Mouse (Mus musculus) neural tube, embryonic 11.5 days (tissue): ENCODE data around the gene Hbb-bt. TPM values are rescaled to one million over a fixed set of nuclear protein-coding genes. Genes with fewer than 3 reads are reported as not detected.
"Not testable (repeated sequence)": the region's sequence is repeated elsewhere in the genome, so short reads cannot be mapped to it uniquely, and the experiment has no call there.

Experiments used
- ATAC-seq: fragments of 200-750 bp; cut with Nextera tagmentation; 2 replicates; pipeline ENCODE4 v1.8.0; 2017; ENCODE audit warnings: moderate number of reproducible peaks, mild to moderate bottlenecking, moderate TSS enrichment, moderate library complexity; ENCODE audit not compliant: insufficient read depth, low FRiP score, low TSS enrichment
- DNase-seq: peaks from one replicate; pipeline ENCODE4 v3.0.0-alpha.2; 2015; ENCODE audit warnings: low spot score
- H3K27ac ChIP-seq: fragments of 300-500 bp; sonication (generic); 2 replicates; pipeline ENCODE4 v1.5.1; 2014; ENCODE audit warnings: low read depth, mild to moderate bottlenecking, low read length
- H3K27me3 ChIP-seq: fragments of 300-500 bp; sonication (generic); 2 replicates; pipeline ENCODE4 v1.6.1; 2014; ENCODE audit warnings: mild to moderate bottlenecking, low read length, mixed read lengths; ENCODE audit not compliant: control insufficient read depth, insufficient read depth
- H3K36me3 ChIP-seq: fragments of 300-500 bp; sonication (generic); 2 replicates; pipeline ENCODE4 v1.6.1; 2014; ENCODE audit warnings: mild to moderate bottlenecking, low read length, moderate library complexity, mixed read lengths; ENCODE audit not compliant: control insufficient read depth, insufficient read depth
- H3K4me1 ChIP-seq: fragments of 300-500 bp; sonication (generic); 2 replicates; pipeline ENCODE4 v1.6.1; 2014; ENCODE audit warnings: low read length, mixed read lengths; ENCODE audit not compliant: control insufficient read depth, insufficient read depth
- H3K4me2 ChIP-seq: fragments of 300-500 bp; sonication (generic); 2 replicates; pipeline ENCODE4 v1.6.1; 2014; ENCODE audit warnings: low read depth, mild to moderate bottlenecking, moderate library complexity
- H3K4me3 ChIP-seq: fragments of 300-500 bp; sonication (generic); 2 replicates; pipeline ENCODE4 v1.5.1; 2014; ENCODE audit warnings: low read depth, low read length
- H3K9ac ChIP-seq: fragments of 300-500 bp; sonication (generic); 2 replicates; pipeline ENCODE4 v1.6.1; 2014; ENCODE audit warnings: mild to moderate bottlenecking, low read length
- H3K9me3 ChIP-seq: fragments of 300-500 bp; sonication (generic); 2 replicates; pipeline ENCODE4 v1.6.1; 2016; ENCODE audit warnings: low read length; ENCODE audit not compliant: control insufficient read depth
- WGBS: fragments of 180-500 bp; shearing (Covaris S2); extraction: QIAGEN DNeasy Blood & Tissue Kit; methylation state at CpG from one replicate; pipeline ENCODE4 v1.1.7; 2014; 5-methylcytosine and 5-hydroxymethylcytosine counted together
- polyA plus RNA-seq: library from polyadenylated mRNA; unstranded; fragments of >200 nt; fragmentation: Nextera tagmentation; extraction: Ambion mirVana; gene quantifications from 2 replicates; pipeline ENCODE4 v1.2.1, GENCODE M21; 2014

Hbb-bt gene
- polyA plus RNA-seq, 1 experiment from 2014 or later: 601 TPM

DNA sequence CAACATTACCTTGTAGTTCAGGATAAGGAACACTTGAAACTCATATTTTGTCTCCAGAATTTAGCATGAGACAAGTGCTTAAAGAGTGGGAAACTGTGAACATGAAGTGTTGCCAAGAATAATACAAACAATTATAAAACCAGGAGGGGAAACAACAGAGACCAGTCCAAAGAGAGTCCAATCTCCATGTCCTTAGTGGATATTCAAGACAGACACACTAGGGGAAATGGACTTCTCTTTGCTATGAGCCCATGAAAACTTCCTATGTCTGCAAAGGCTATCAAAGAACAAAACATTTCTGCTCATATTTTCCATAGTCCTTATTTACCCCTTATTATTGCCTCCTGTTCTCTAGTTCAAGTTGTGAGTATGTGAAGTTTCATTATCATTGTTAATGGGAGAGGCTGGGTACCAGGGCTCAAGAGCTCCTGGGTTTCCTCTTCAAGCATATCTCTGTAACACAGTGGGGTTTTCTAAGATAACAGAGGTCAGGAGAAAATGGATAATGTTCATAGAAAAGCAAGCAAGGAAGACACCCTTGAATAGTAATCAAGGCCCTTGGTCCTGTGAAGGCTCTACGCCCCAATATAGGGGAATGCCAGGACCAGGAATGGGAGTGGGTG, 2.5 kb downstream of the Hbb-bt start:
- no peak overlapping the region for H3K4me2 ChIP-seq
- no peaks in the 10 kb centered on the region for H3K27me3 ChIP-seq
- WGBS: 88% methylated on average over 1 of the region's 1 CpGs
- no peaks in the 10 kb centered on the region for H3K36me3 ChIP-seq
- no peak overlapping the region for H3K27ac ChIP-seq
- ATAC-seq: no peak
- H3K4me3 ChIP-seq: no peak overlapping the region
- no peak overlapping the region for H3K9ac ChIP-seq
- no peaks in the 10 kb centered on the region for H3K4me1 ChIP-seq
- no peaks in the 10 kb centered on the region for H3K9me3 ChIP-seq
- DNase-seq: no peak

DNA sequence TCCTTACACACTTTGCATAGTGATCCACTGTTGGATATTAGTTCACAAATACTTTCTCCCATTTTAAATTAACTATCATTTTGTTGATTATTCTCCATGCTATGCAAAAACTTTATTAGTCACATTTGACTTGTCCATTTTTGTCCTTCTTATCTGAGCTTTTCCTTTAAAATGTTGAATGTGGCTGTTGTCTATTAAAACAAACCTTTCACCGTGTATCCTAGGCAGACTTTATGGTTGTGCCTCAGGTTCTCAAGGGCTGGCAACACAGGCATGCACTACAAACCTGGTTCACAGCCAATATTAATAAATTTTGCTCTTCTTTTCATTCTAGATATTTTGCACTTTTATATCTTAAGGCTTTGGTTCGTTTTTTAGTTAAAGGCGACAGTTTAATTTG, 3.0 kb downstream of the Hbb-bt start:
- H3K4me2 ChIP-seq: no peak overlapping the region
- no peak overlapping the region for H3K9ac ChIP-seq
- H3K27me3 ChIP-seq: no peaks in the 10 kb centered on the region
- no peaks in the 10 kb centered on the region for H3K4me1 ChIP-seq
- DNase-seq: no peak
- no peak overlapping the region for H3K27ac ChIP-seq
- H3K9me3 ChIP-seq: no peaks in the 10 kb centered on the region
- H3K4me3 ChIP-seq: no peak overlapping the region
- H3K36me3 ChIP-seq: no peaks in the 10 kb centered on the region
- WGBS: 79% methylated on average over 3 of the region's 3 CpGs
- no peak for ATAC-seq

DNA sequence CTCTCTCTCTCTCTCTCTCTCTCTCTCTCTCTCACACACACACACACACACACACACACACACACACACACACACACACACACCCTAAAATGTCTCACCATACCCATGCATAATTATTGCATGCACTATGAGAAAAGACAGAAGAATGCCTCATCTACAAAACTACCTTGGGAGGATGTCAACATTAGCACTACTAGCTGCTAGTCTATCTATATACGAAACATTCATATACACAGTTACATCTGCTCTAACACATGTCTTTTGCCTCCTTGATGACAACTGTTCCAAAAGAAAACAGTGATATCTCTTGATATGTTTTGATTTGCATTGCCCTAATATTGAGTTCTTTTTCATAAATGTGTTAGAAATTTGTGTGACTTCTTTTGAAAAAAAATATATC, 3.5 kb downstream of the Hbb-bt start:
- H3K9me3 ChIP-seq: no peaks in the 10 kb centered on the region
- no peaks in the 10 kb centered on the region for H3K36me3 ChIP-seq
- H3K4me1 ChIP-seq: no peaks in the 10 kb centered on the region
- H3K4me3 ChIP-seq: no peak overlapping the region
- H3K9ac ChIP-seq: no peak overlapping the region
- whole genome bisulfite sequencing: 88% methylated on average over 1 of the region's 1 CpGs
- no peak overlapping the region for H3K27ac ChIP-seq
- DNase-seq (no peak), ATAC-seq (no peak)
- no peak overlapping the region for H3K4me2 ChIP-seq
- no peaks in the 10 kb centered on the region for H3K27me3 ChIP-seq

DNA sequence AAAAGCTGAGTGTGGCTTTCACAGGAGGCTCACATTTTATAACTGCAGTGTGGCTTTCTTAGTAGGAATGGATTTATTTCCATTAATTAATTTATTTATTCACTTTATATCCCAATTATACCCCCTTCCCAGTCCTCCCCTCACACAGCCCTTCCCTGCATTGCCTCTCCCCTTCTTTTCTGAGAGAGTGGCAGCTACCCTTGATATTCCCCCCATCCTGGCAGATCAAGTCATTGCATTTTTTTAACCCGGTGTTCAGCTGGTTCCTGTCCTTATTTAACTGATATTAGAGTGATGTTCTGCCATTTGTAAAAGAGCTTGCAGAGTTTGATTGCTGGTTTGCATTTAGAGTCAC, 4.0 kb downstream of the Hbb-bt start:
- 69% methylated on average over 1 of the region's 1 CpGs for WGBS
- Histone ChIP-seq H3K4me1 (no peaks in the 10 kb centered on the region), H3K36me3 (no peaks in the 10 kb centered on the region), H3K27ac (no peak overlapping the region), H3K4me3 (no peak overlapping the region), H3K4me2 (no peak overlapping the region), H3K9me3 (no peaks in the 10 kb centered on the region), H3K27me3 (no peaks in the 10 kb centered on the region), H3K9ac (no peak overlapping the region)
- DNase-seq: no peak
- no peak for ATAC-seq

DNA sequence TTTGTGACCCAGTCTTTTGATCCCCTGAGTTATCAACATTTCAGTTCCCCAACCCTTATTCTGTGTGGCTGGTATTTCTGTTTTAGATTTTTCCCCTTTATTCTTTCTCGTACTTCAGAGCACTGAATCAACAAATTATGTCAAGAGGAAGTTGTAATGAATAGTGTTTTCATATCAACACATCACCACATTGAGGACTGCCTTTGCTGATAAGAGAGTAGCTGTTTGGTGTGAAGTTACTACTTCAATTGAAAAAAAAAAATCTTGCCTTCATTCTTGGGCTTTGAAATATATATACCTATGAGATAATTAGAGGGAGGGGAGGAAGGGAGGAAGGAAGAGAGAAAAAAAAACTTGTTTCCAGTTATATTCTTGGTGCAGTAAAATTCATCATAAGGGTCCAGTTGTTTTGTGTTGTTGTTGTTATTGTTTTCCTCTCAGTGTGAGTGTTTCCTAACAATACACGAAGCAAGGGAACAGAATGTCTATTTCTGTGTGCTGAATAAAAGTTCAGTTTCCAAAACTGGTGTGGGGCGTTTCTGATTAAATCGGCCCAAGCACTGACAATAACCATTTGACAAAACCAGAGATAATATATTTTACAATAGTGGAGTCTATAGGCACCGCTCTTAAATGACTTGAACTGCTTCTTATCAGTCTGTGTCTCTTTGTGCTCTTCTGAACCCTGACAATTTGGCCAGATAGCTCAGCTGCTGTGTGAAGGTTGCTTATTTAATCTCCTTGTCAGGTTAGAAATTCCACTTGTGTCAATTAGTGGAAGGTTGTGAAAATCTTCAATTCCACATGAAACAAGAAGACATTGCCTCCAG, 4.6 kb downstream of the Hbb-bt start:
- 77% methylated on average over 5 of the region's 5 CpGs for WGBS

DNA sequence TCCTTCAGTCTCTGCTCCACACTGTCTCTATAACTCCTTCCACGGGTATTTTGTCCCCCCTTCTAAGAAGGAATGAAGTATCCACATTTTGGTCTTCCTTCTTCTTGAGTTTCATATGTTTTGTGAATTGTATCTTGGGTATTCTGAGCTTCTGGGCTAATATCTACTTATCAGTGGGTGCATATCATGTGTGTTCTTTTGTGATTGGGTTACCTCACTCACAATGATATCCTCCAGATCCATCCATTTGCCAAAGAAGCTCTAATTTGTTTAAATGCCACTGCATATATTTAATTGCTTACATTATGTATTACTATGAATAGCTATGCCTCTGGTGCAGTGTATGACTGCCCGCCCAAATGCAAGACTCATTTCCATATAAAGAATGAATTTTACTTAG, 5.7 kb downstream of the Hbb-bt start:
- H3K9me3 ChIP-seq, H3K27ac ChIP-seq, H3K36me3 ChIP-seq, H3K4me3 ChIP-seq, H3K4me1 ChIP-seq, DNase-seq, H3K4me2 ChIP-seq, ATAC-seq, H3K27me3 ChIP-seq, H3K9ac ChIP-seq: not testable (repeated sequence)
- WGBS: 68% methylated on average over 2 of the region's 2 CpGs

More for the DNA sequence above, 4.6 kb downstream of the Hbb-bt start:
- Histone ChIP-seq H3K4me2 (no peak overlapping the region), H3K4me1 (no peaks in the 10 kb centered on the region), H3K27ac (no peak overlapping the region), H3K9ac (no peak overlapping the region), H3K36me3 (no peaks in the 10 kb centered on the region), H3K9me3 (no peaks in the 10 kb centered on the region), H3K27me3 (no peaks in the 10 kb centered on the region), H3K4me3 (no peak overlapping the region)
- DNase-seq: no peak
- ATAC-seq: no peak

DNA sequence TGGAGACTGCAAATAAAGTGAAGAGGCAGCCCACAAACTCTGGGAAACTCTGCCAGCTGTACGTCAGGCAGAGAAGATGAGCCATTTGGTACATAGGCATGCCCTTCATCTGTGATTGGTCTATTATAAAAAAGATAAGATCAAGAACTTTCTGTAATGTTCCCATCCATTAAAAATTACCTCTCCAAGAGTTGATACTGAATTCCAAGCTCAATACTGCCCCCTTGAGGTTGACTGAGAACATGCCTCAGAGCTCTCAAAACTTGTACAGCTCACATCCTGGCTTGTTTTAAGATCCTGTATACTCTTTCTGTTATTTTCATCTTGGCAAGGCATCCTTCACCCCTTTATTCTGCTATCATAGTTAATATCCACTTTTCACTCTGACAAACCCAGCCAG, 6.9 kb downstream of the Hbb-bt start:
- ATAC-seq: no peak
- H3K4me1 ChIP-seq: no peaks in the 10 kb centered on the region
- WGBS: 82% methylated on average over 1 of the region's 1 CpGs
- no peaks in the 10 kb centered on the region for H3K36me3 ChIP-seq
- H3K27me3 ChIP-seq: no peaks in the 10 kb centered on the region
- H3K9me3 ChIP-seq: no peaks in the 10 kb centered on the region
- no peak overlapping the region for H3K9ac ChIP-seq
- DNase-seq: no peak
- H3K4me2 ChIP-seq: no peak overlapping the region
- H3K4me3 ChIP-seq: no peak overlapping the region
- no peak overlapping the region for H3K27ac ChIP-seq

DNA sequence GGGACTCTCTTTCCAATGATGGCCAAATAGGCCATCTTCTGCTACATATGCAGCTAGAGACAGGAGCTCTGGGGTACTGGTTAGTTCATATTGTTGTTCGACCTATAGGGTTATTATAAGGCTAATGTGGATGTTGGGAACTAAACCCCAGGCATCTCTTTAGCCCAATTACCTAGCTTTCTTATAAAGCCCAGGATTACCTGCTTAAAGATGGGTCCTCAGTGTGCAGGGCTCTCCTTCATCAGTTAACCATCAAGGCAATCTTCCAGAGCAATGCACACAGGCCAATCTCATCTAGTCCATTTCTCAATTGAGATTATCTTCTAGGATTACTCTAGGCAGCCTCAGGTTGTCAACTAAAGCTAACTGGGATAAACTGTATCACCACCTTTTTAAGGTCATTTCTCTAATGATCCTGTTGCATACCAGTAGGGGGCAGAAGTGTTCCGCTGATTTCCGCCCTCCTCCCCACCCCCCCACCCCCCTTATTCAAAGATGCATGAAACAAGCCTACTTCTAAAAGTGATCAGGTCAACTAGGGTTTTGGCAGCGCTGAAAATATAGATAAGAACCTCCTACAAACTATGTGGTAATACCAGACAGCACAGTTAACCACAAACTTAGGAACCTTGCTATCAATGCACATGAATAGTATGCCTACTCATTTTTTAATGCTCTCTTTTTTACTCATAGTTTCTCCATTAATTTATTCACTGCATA, 21.0 kb downstream of the Hbb-bt start:
- Histone ChIP-seq H3K4me2 (no peak overlapping the region), H3K4me1 (no peaks in the 10 kb centered on the region), H3K9me3 (no peaks in the 10 kb centered on the region), H3K4me3 (no peak overlapping the region), H3K27me3 (no peaks in the 10 kb centered on the region), H3K27ac (no peak overlapping the region), H3K9ac (no peak overlapping the region), H3K36me3 (no peaks in the 10 kb centered on the region)
- ATAC-seq (no peak), DNase-seq (no peak)
- 29% methylated on average over 4 of the region's 4 CpGs for WGBS
